ENCODE assay signal across 11 mouse cellular contexts in genomic region chr13:17027846-17028529, GRCm38 (mm10).
DNase-seq lines count a peak whose midpoint lies in the region; ATAC-seq and TF ChIP-seq lines count a peak whose summit lies in the region.
"Had no signal": no experiment of that assay in that cellular context is flagged by ENCODE, and none has a peak within 500 bp of the region (broad histone marks: within the 10 kb centered on the region; RNA-seq: fewer than 3 reads in every experiment).

No protein-coding gene starts in this region.

- no peak for TF ChIP-seq CTCF in hindbrain, postnatal 0 days (IDR thresholded peaks at IDR 0.05; ENCODE audit: low read depth)

- H3K27me3 ChIP-seq in limb, embryonic 12.5 days = no peaks in the 10 kb centered on the region
- no peaks in the 10 kb centered on the region for H3K27me3 ChIP-seq in limb, embryonic 10.5 days (ENCODE audit: low read depth, poor library complexity, severe bottlenecking)
- no peaks in the 10 kb centered on the region for H3K27me3 ChIP-seq in megakaryocyte, embryonic 14.5 days (replicated peaks)
- H3K27me3 ChIP-seq in hindbrain, postnatal 0 days (ENCODE audit: insufficient read depth, low read length) = no peaks in the 10 kb centered on the region
- H3K27me3 ChIP-seq: heart, embryonic 15.5 days had no signal

- no peak overlapping the region for H3K4me3 ChIP-seq in limb, embryonic 12.5 days (replicated peaks)
- H3K4me3 ChIP-seq in limb, embryonic 10.5 days = no peak overlapping the region
- peak overlapping the region; percentile 66 for H3K4me3 ChIP-seq in megakaryocyte, embryonic 14.5 days (replicated peaks)
- H3K4me3 ChIP-seq in hindbrain, postnatal 0 days (ENCODE audit: low read length) = no peak overlapping the region
- H3K4me3 ChIP-seq: gastrocnemius, adult 2 months; heart, embryonic 15.5 days; left cerebral cortex, adult 2 months had no signal

- H3K27ac ChIP-seq in limb, embryonic 12.5 days = no peak overlapping the region
- H3K27ac ChIP-seq in limb, embryonic 10.5 days = no peak overlapping the region
- H3K27ac ChIP-seq in hindbrain, postnatal 0 days = no peak overlapping the region
- H3K27ac ChIP-seq: gastrocnemius, adult 2 months; heart, embryonic 15.5 days; left cerebral cortex, adult 2 months had no signal

- peaks cover 11% of the 10 kb centered on the region for H3K4me1 ChIP-seq in limb, embryonic 12.5 days (replicated peaks)
- H3K4me1 ChIP-seq in limb, embryonic 10.5 days = peaks cover 10% of the 10 kb centered on the region
- H3K4me1 ChIP-seq in megakaryocyte, embryonic 14.5 days = peaks cover 9% of the 10 kb centered on the region
- H3K4me1 ChIP-seq in hindbrain, postnatal 0 days (ENCODE audit: insufficient read depth, low read length) = no peaks in the 10 kb centered on the region
- H3K4me1 ChIP-seq: heart, embryonic 15.5 days had no signal

- H3K36me3 ChIP-seq in limb, embryonic 12.5 days = no peaks in the 10 kb centered on the region
- H3K36me3 ChIP-seq in limb, embryonic 10.5 days = no peaks in the 10 kb centered on the region
- H3K36me3 ChIP-seq in megakaryocyte, embryonic 14.5 days (replicated peaks; ENCODE audit: low read length) = no peaks in the 10 kb centered on the region
- no peaks in the 10 kb centered on the region for H3K36me3 ChIP-seq in hindbrain, postnatal 0 days (ENCODE audit: insufficient read depth, low read length)
- H3K36me3 ChIP-seq: heart, embryonic 15.5 days had no signal

- ATAC-seq in limb, embryonic 12.5 days (ENCODE audit: insufficient number of reproducible peaks, insufficient read depth, low FRiP score, low TSS enrichment, low read depth) = peak; percentile 63; the same call in 1 of the 2 replicates
- ATAC-seq in granulocyte monocyte progenitor cell, adult 5-6 weeks (replicated peaks; ENCODE audit: poor library complexity, severe bottlenecking) = peak; percentile 79
- ATAC-seq in hindbrain, postnatal 0 days = no peak

- no peak overlapping the region for H3K9ac ChIP-seq in limb, embryonic 12.5 days (replicated peaks)
- H3K9ac ChIP-seq in hindbrain, postnatal 0 days (replicated peaks; ENCODE audit: low read length) = no peak overlapping the region
- H3K9ac ChIP-seq: heart, embryonic 15.5 days had no signal

- no peak overlapping the region for H3K4me2 ChIP-seq in limb, embryonic 12.5 days
- H3K4me2 ChIP-seq in hindbrain, postnatal 0 days (ENCODE audit: low read depth, low read length) = no peak overlapping the region
- H3K4me2 ChIP-seq: heart, embryonic 15.5 days had no signal

- peaks cover 4% of the 10 kb centered on the region for H3K9me3 ChIP-seq in limb, embryonic 12.5 days
- no peaks in the 10 kb centered on the region for H3K9me3 ChIP-seq in limb, embryonic 10.5 days (replicated peaks)
- H3K9me3 ChIP-seq in megakaryocyte, embryonic 14.5 days = 0 out of 2 replicates have a peak, but pooled peaks cover 2% of the 10 kb centered on the region
- no peaks in the 10 kb centered on the region for H3K9me3 ChIP-seq in hindbrain, postnatal 0 days (ENCODE audit: low read length)
- H3K9me3 ChIP-seq: heart, embryonic 15.5 days had no signal

- no peak for DNase-seq in limb, embryonic 10.5 days (ENCODE audit: low spot score)
- peak; percentile 3 for DNase-seq in c-Kit-positive CD71-negative TER-119-negative erythroid progenitor cells, embryonic 14.5 days (ENCODE audit: low read depth)
- no peak for DNase-seq in hindbrain, postnatal 0 days (ENCODE audit: low spot score)
- DNase-seq in ovary, postnatal 36 days (ENCODE audit: low spot score) = no peak
- DNase-seq: cerebellum, adult 11-12 months had no signal

- 92% methylated on average over 4 of the region's 4 CpGs for WGBS in limb, embryonic 12.5 days
- WGBS in limb, embryonic 10.5 days = 90% methylated on average over 4 of the region's 4 CpGs
- WGBS in hindbrain, postnatal 0 days = 94% methylated on average over 4 of the region's 4 CpGs
